Mouse (Mus musculus): ENCODE data around the gene Ctss. TPM values are rescaled to one million over a fixed set of nuclear protein-coding genes. Genes with fewer than 3 reads are reported as not detected.
A peak's percentile ranks its signal among the peaks of the same experiment; 100 is the strongest.

Gene Ctss
- 10 to 100 TPM in 2 of 4 experiments, 1 to 10 TPM in 2; 7.8 to 17.5 (median 10.0) TPM for total RNA-seq (2022)

- DNase-seq (ENCODE audit: low spot score) = no peak
These were observed at the start of gene Ctss for GRCm38 (mm10) chr3:95526622-95527211. TSS of gene Ctss (plus strand) at chr3:95526786.

GRCm38 (mm10) chr3:95478966-95479365, 47.6 kb upstream of the Ctss start:
- DNase-seq (ENCODE audit: low spot score) = no peak

GRCm38 (mm10) chr3:95486421-95486820, 40.2 kb upstream of the Ctss start:
- no peak for DNase-seq (ENCODE audit: low spot score)

- no peak for DNase-seq (ENCODE audit: low spot score)
These were observed 37.9 kb upstream of the Ctss start for GRCm38 (mm10) chr3:95488679-95489078.

- DNase-seq (ENCODE audit: low spot score) = no peak
These were observed 36.3 kb upstream of the Ctss start for GRCm38 (mm10) chr3:95490238-95490637.

- DNase-seq (ENCODE audit: low spot score) = peak; percentile 16
These were observed 32.2 kb upstream of the Ctss start for GRCm38 (mm10) chr3:95494342-95494741.

GRCm38 (mm10) chr3:95498229-95498628, 28.4 kb upstream of the Ctss start:
- DNase-seq (ENCODE audit: low spot score) = peak; percentile 6

GRCm38 (mm10) chr3:95499024-95499423, 27.6 kb upstream of the Ctss start, which contains the start of gene Ctsk:
TSS of gene Ctsk (plus strand) at chr3:95499256.
- DNase-seq (ENCODE audit: low spot score) = peak; percentile 15

- no peak for DNase-seq (ENCODE audit: low spot score)
These were observed 27.0 kb upstream of the Ctss start for GRCm38 (mm10) chr3:95499496-95500140.

- no peak for DNase-seq (ENCODE audit: low spot score)
These were observed 24.3 kb upstream of the Ctss start for GRCm38 (mm10) chr3:95502312-95502711.

GRCm38 (mm10) chr3:95509348-95509747, 17.2 kb upstream of the Ctss start:
- no peak for DNase-seq (ENCODE audit: low spot score)

- no peak for DNase-seq (ENCODE audit: low spot score)
These were observed 14.9 kb upstream of the Ctss start for GRCm38 (mm10) chr3:95511611-95512180.

GRCm38 (mm10) chr3:95516614-95517041, 10.0 kb upstream of the Ctss start:
- no peak for DNase-seq (ENCODE audit: low spot score)

GRCm38 (mm10) chr3:95517493-95517898, 9.1 kb upstream of the Ctss start:
- DNase-seq (ENCODE audit: low spot score) = peak; percentile 45

GRCm38 (mm10) chr3:95518891-95519290, 7.7 kb upstream of the Ctss start:
- DNase-seq (ENCODE audit: low spot score) = no peak

GRCm38 (mm10) chr3:95519315-95519714, 7.3 kb upstream of the Ctss start:
- no peak for DNase-seq (ENCODE audit: low spot score)

- no peak for DNase-seq (ENCODE audit: low spot score)
These were observed 6.5 kb upstream of the Ctss start for GRCm38 (mm10) chr3:95520100-95520499.

- peak; percentile 32 for DNase-seq (ENCODE audit: low spot score)
These were observed 5.4 kb upstream of the Ctss start for GRCm38 (mm10) chr3:95521168-95521567.

- peak; percentile 19 for DNase-seq (ENCODE audit: low spot score)
These were observed 2.9 kb upstream of the Ctss start for GRCm38 (mm10) chr3:95523662-95524061.

- DNase-seq (ENCODE audit: low spot score) = no peak
These were observed 1.9 kb upstream of the Ctss start for GRCm38 (mm10) chr3:95524673-95525072.

GRCm38 (mm10) chr3:95526111-95526510, 475 bp upstream of the Ctss start:
- DNase-seq (ENCODE audit: low spot score) = no peak

- no peak for DNase-seq (ENCODE audit: low spot score)
These were observed 3.2 kb downstream of the Ctss start for GRCm38 (mm10) chr3:95529814-95530213.

- DNase-seq (ENCODE audit: low spot score) = no peak
These were observed 4.4 kb downstream of the Ctss start for GRCm38 (mm10) chr3:95531025-95531424.

Data from heart, adult 8-10 months (tissue).